Mouse (Mus musculus): ENCODE data around the gene Cilp. TPM values are rescaled to one million over a fixed set of nuclear protein-coding genes. Genes with fewer than 3 reads are reported as not detected.

Cilp gene
- polyA plus RNA-seq, 1 experiment from 2014 or later, result 0.21 TPM

DNA sequence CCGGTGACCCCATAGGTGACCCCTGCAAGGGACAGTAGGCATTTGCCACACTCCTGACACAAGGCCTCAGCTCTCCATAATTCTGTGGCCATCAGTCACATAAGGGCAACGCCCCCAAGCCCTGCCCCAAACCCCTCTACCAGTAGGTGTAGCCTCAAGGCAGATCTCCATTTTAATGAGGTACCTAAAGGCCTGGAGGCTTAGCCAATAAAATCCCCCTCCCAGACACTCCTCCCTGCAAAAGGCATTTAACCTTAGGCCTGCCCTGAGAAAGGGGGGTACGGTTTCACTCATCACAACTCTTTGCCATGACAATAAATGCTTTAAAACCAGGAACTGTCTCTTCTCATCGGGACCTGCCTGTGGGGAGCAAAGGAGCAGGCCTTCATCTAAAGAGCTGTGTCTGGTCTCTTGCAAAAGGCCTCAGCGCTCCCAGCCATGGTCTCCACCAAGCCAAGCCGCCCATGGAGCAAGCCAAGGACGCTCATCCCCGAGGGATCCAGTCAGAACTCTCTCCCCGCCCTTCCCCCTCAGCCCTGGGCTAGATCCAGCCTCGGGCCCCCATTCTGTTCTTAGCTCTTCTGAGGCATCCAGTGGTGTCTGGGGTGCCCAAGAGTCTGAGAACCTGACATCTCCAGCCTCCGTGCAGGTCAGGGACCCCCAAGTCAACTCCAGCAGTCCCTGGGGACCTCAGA is 8.9 kb upstream of the Cilp start:
- H3K9me3 ChIP-seq (replicated peaks; ENCODE audit: control insufficient read depth, low read length), result no peaks in the 10 kb centered on the region
- H3K4me3 ChIP-seq (ENCODE audit: low read depth, low read length), result no peak overlapping the region
- no peak overlapping the region for H3K4me2 ChIP-seq (ENCODE audit: low read depth, low read length)
- H3K9ac ChIP-seq (replicated peaks; ENCODE audit: low read length), result no peak overlapping the region
- DNase-seq (ENCODE audit: low spot score), result no peak
- H3K27me3 ChIP-seq (ENCODE audit: control insufficient read depth, insufficient read depth, low read length), result no peaks in the 10 kb centered on the region
- no peak overlapping the region for H3K27ac ChIP-seq (replicated peaks; ENCODE audit: low read depth, low read length)
- no peak for ATAC-seq (replicated peaks; ENCODE audit: insufficient number of reproducible peaks, low FRiP score, low TSS enrichment, low read depth)
- 68% methylated on average over 11 of the region's 11 CpGs for WGBS
- H3K36me3 ChIP-seq (replicated peaks; ENCODE audit: control insufficient read depth, insufficient read depth, low read depth, low read length), result no peaks in the 10 kb centered on the region
- no peaks in the 10 kb centered on the region for H3K4me1 ChIP-seq (ENCODE audit: control insufficient read depth, insufficient read depth, low read length)

DNA sequence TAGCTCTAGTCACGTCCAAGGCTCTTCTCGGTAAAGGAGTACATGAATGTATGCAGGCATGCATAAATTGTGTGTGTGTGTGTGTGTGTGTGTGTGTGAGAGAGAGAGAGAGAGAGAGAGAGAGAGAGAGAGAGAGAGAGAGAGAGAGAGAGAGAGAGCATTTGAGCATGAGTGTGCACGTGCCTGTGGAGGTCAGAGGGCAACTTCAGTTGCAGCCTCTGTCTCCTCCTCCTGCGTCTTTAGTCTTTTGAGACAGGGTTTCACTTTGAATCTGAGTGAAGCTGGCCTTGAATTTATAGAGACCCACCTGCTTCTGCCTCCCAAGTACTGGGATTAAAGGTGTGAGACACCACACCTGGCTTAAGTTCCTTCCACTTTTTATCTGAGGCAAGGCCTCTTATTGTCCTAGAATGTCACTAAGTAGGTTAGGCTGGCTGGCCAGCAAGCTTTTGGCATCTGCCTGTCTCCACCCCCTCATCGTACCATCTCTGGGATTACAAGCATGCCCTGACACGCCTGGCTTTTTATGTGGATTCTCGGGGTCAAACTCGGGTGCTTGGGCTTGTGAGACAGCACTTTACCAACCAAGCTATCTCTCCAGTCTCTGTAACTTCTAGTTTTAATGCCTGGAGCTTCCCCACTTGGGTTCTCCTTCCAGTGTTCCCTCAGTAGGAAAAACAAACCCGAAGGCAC is 7.6 kb upstream of the Cilp start:
- Histone ChIP-seq H3K27me3 (ENCODE audit: control insufficient read depth, insufficient read depth, low read length) (no peaks in the 10 kb centered on the region), H3K9ac (replicated peaks; ENCODE audit: low read length) (no peak overlapping the region), H3K36me3 (replicated peaks; ENCODE audit: control insufficient read depth, insufficient read depth, low read depth, low read length) (no peaks in the 10 kb centered on the region), H3K27ac (replicated peaks; ENCODE audit: low read depth, low read length) (no peak overlapping the region), H3K4me3 (ENCODE audit: low read depth, low read length) (no peak overlapping the region), H3K9me3 (replicated peaks; ENCODE audit: control insufficient read depth, low read length) (no peaks in the 10 kb centered on the region), H3K4me2 (ENCODE audit: low read depth, low read length) (no peak overlapping the region), H3K4me1 (ENCODE audit: control insufficient read depth, insufficient read depth, low read length) (no peaks in the 10 kb centered on the region)
- DNase-seq (ENCODE audit: low spot score) (no peak), ATAC-seq (replicated peaks; ENCODE audit: insufficient number of reproducible peaks, low FRiP score, low TSS enrichment, low read depth) (no peak)
- WGBS, result 73% methylated on average over 9 of the region's 9 CpGs

DNA sequence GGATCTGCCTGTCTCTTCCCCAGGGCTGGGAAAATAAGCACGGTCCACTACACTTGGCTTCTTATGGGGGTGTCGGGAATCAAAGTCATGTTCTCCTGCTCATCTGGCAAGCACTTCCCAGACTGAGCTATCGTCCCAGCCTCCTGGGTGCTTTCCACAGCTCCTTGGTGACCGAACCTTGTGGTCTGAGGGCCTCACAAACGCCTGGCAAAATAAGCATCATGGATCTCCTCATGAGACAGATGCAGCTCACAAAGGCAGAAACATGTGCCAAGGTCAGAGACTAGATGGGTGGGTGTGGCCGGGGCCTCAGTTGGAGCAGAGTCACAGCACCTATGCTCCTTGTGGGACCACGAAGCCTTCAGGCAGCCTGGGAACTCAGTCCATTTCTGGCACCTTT is 5.6 kb upstream of the Cilp start:
- H3K4me1 ChIP-seq (ENCODE audit: control insufficient read depth, insufficient read depth, low read length), result no peaks in the 10 kb centered on the region
- H3K9ac ChIP-seq (replicated peaks; ENCODE audit: low read length), result no peak overlapping the region
- no peaks in the 10 kb centered on the region for H3K27me3 ChIP-seq (ENCODE audit: control insufficient read depth, insufficient read depth, low read length)
- ATAC-seq (replicated peaks; ENCODE audit: insufficient number of reproducible peaks, low FRiP score, low TSS enrichment, low read depth), result no peak
- WGBS, result 77% methylated on average over 7 of the region's 7 CpGs
- no peak overlapping the region for H3K4me3 ChIP-seq (ENCODE audit: low read depth, low read length)
- no peak overlapping the region for H3K27ac ChIP-seq (replicated peaks; ENCODE audit: low read depth, low read length)
- DNase-seq (ENCODE audit: low spot score), result no peak
- H3K9me3 ChIP-seq (replicated peaks; ENCODE audit: control insufficient read depth, low read length), result no peaks in the 10 kb centered on the region
- no peak overlapping the region for H3K4me2 ChIP-seq (ENCODE audit: low read depth, low read length)
- no peaks in the 10 kb centered on the region for H3K36me3 ChIP-seq (replicated peaks; ENCODE audit: control insufficient read depth, insufficient read depth, low read depth, low read length)

DNA sequence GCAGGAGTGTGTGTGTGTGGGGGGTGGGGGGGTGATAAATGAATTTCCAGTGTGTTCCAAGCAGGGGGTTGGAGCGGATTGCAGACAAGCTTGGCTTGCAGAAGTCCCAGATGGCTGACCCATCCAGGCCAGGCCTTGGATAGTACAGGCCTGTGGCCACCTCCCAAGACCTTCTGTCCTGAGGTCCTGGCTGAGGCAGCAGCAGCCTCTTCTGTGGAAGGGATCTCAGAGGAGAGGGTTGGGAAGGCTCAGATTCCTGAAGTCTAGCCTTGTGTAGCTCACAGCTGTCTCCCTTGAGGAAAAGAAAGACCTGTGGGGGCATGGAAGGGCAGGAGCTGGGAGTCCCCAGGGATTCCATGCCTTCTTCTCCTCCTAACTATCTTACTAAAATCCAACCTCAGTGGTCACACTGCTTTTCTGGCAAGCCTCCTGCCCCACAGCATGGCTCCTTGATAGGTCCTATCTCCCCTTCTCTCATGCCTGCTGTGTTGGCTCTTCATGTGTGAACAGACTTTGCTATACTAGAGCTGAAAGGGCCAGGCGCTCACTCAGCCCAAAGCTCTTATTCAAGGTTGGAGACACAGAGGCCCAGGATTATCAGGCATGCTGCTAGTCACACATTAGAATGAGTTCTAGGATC is 3.3 kb upstream of the Cilp start:
- no peaks in the 10 kb centered on the region for H3K36me3 ChIP-seq (replicated peaks; ENCODE audit: control insufficient read depth, insufficient read depth, low read depth, low read length)
- H3K27me3 ChIP-seq (ENCODE audit: control insufficient read depth, insufficient read depth, low read length), result no peaks in the 10 kb centered on the region
- H3K4me1 ChIP-seq (ENCODE audit: control insufficient read depth, insufficient read depth, low read length), result no peaks in the 10 kb centered on the region
- H3K4me3 ChIP-seq (ENCODE audit: low read depth, low read length), result no peak overlapping the region
- H3K4me2 ChIP-seq (ENCODE audit: low read depth, low read length), result no peak overlapping the region
- H3K9ac ChIP-seq (replicated peaks; ENCODE audit: low read length), result no peak overlapping the region
- WGBS, result 91% methylated on average over 2 of the region's 2 CpGs
- ATAC-seq (replicated peaks; ENCODE audit: insufficient number of reproducible peaks, low FRiP score, low TSS enrichment, low read depth) (no peak), DNase-seq (ENCODE audit: low spot score) (no peak)
- H3K27ac ChIP-seq (replicated peaks; ENCODE audit: low read depth, low read length), result no peak overlapping the region
- no peaks in the 10 kb centered on the region for H3K9me3 ChIP-seq (replicated peaks; ENCODE audit: control insufficient read depth, low read length)

DNA sequence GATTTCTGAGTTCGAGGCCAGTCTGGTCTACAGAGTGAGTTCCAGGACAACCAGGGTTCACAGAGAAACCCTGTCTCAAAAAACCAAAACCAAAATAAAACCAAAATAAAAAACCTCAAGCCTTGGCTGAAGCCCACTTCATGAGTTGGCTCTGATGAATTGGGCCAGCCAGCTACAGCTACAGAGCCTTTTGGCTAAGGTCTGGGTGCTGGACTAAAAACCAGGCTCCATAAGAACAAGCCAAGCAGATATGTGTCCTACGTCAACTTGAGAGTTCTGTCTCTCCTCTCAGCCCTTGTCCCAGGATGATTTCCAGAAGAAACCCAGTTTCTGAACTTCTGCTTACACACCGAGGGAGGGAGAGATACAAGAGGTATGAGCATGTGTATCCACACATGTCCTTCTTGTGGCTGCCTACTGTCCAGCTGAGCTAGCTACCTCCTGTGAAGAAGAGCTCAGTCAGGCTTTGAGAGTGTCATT is 2.3 kb upstream of the Cilp start:
- H3K9ac ChIP-seq (replicated peaks; ENCODE audit: low read length), result no peak overlapping the region
- no peak overlapping the region for H3K27ac ChIP-seq (replicated peaks; ENCODE audit: low read depth, low read length)
- H3K4me3 ChIP-seq (ENCODE audit: low read depth, low read length), result no peak overlapping the region
- no peak for ATAC-seq (replicated peaks; ENCODE audit: insufficient number of reproducible peaks, low FRiP score, low TSS enrichment, low read depth)
- H3K9me3 ChIP-seq (replicated peaks; ENCODE audit: control insufficient read depth, low read length), result no peaks in the 10 kb centered on the region
- WGBS, result 87% methylated on average over 3 of the region's 3 CpGs
- DNase-seq (ENCODE audit: low spot score), result no peak
- H3K4me1 ChIP-seq (ENCODE audit: control insufficient read depth, insufficient read depth, low read length), result no peaks in the 10 kb centered on the region
- no peaks in the 10 kb centered on the region for H3K27me3 ChIP-seq (ENCODE audit: control insufficient read depth, insufficient read depth, low read length)
- no peak overlapping the region for H3K4me2 ChIP-seq (ENCODE audit: low read depth, low read length)
- H3K36me3 ChIP-seq (replicated peaks; ENCODE audit: control insufficient read depth, insufficient read depth, low read depth, low read length), result no peaks in the 10 kb centered on the region

DNA sequence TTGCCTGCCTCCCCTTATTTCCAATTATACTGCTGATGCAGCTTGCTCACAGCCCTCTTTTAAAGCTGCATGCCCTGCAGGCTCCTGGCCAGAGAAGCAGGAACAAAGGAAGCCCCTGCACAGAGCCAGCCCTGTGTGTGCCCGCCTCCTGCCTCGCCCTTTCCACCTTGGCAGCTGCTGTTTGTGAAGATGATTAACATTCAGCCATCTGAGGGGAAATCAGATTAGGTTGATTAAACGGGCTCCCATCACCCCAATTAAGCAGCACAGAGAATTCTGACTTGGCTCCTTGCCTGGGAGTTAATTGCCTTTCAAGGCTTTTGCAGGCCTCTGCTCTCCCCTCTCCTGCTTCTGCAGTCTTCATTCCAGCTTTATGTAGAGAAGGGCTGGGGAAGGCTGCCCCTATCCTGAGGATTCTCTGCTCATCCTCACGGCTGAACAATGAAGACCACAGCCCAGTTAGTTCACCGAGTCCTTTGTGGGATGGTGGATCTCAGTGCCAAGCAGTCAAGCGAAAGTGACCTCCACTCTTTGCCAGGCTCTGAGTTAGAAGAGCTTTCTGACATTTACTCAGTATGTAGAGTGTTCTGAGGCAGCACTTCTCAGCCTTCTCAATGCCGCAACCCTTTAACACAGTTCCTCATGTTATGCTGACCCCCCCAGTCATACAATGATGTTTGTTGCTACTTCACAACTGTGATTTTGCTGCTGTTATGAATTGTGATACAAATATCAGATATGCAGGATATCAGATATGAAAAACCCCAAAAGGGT is 2.9 kb downstream of the Cilp start:
- peak overlapping the region; percentile 17; the same call in 1 of the 2 replicates for H3K27ac ChIP-seq (replicated peaks; ENCODE audit: low read depth, low read length)
- no peaks in the 10 kb centered on the region for H3K9me3 ChIP-seq (replicated peaks; ENCODE audit: control insufficient read depth, low read length)
- no peak overlapping the region for H3K4me2 ChIP-seq (ENCODE audit: low read depth, low read length)
- H3K36me3 ChIP-seq (replicated peaks; ENCODE audit: control insufficient read depth, insufficient read depth, low read depth, low read length), result no peaks in the 10 kb centered on the region
- WGBS, result 32% methylated on average over 7 of the region's 7 CpGs
- peak overlapping the region; percentile 30 for H3K9ac ChIP-seq (replicated peaks; ENCODE audit: low read length)
- H3K4me3 ChIP-seq (ENCODE audit: low read depth, low read length), result no peak overlapping the region
- ATAC-seq (replicated peaks; ENCODE audit: insufficient number of reproducible peaks, low FRiP score, low TSS enrichment, low read depth) (no peak; the same call in 1 of the 2 replicates), DNase-seq (ENCODE audit: low spot score) (peak; percentile 32)
- no peaks in the 10 kb centered on the region for H3K27me3 ChIP-seq (ENCODE audit: control insufficient read depth, insufficient read depth, low read length)
- no peaks in the 10 kb centered on the region for H3K4me1 ChIP-seq (ENCODE audit: control insufficient read depth, insufficient read depth, low read length)

DNA sequence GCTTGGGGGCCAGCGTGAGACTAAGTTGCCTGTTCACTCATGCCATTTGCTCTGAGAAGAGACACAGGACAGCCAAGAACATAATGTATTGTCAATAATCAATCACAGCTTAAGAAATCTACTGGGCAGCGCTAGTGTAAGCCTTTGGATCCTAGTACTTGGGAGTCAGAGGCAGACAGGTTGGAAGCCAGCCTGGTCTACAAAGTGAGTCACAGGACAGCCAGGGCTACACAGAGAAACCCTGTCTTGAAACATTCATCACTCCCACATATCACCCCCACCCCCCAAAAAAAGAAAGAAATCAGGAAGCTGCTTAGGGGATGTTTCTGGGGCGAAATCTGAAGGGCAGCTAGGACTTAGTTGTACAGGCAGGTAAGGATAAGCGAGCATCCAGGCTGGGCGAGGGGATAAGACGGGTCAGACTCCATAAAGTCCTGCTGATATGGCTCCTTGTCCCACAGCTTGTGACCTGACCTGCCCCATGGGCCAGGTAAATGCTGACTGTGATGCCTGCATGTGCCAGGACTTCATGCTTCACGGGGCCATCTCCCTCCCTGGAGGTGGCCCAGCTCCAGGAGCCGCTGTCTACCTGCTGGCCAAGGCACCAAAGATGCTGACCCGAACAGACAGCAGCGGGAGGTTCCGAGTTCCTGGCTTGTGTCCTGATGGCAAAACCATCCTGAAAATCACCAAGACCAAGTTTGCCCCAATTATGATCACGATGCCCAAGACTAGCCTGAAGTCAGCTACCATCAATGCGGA is 8.2 kb downstream of the Cilp start:
- no peak for ATAC-seq (replicated peaks; ENCODE audit: insufficient number of reproducible peaks, low FRiP score, low TSS enrichment, low read depth)
- H3K9me3 ChIP-seq (replicated peaks; ENCODE audit: control insufficient read depth, low read length), result no peaks in the 10 kb centered on the region
- H3K36me3 ChIP-seq (replicated peaks; ENCODE audit: control insufficient read depth, insufficient read depth, low read depth, low read length), result no peaks in the 10 kb centered on the region
- H3K27me3 ChIP-seq (ENCODE audit: control insufficient read depth, insufficient read depth, low read length), result no peaks in the 10 kb centered on the region
- WGBS, result 87% methylated on average over 13 of the region's 13 CpGs
- no peaks in the 10 kb centered on the region for H3K4me1 ChIP-seq (ENCODE audit: control insufficient read depth, insufficient read depth, low read length)
- no peak for DNase-seq (ENCODE audit: low spot score)
- H3K27ac ChIP-seq (replicated peaks; ENCODE audit: low read depth, low read length), result no peak overlapping the region
- no peak overlapping the region for H3K4me3 ChIP-seq (ENCODE audit: low read depth, low read length)
- no peak overlapping the region for H3K9ac ChIP-seq (replicated peaks; ENCODE audit: low read length)
- no peak overlapping the region for H3K4me2 ChIP-seq (ENCODE audit: low read depth, low read length)
